Mouse (Mus musculus) cerebellum, postnatal 14 days (tissue): ENCODE measurements around the gene Cops3.

ENCODE experiments used
- DNase-seq, 2 experiments: peaks; one replicate each; pipeline ENCODE4 v3.0.0; 2021; ENCODE audit warnings: mixed read lengths in 2 of 2

The Cops3 gene

DNA sequence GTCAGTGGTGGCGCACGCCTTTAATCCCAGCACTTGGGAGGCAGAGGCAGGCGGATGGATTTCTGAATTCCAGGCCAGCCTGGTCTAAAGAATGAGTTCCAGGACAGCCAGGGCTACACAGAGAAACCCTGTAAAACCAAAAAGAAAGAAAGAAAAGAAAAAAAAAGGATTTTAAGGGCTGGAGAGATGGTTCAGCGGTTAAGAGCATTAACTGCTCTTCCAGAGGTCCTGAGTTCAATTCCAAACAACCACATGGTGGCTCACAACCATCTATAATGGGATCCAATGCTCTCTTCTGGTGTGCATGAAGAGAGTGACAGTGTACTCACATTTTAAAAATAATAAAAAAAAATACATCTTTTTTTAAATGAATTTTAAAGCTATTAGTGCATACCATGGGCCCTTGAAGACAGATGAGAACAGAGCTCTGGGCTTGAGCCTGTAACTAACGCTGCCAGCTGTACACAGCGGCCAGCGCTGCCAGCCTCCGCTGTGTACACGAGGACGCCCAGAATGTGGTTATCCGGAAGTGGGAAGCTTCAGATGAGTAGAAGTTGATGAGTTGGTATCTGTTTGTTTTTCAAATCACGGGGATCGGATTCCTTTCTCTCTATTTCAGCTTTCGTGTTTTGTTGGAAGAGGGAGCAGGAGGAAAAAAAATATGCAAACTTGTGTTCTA is 29.0 kb downstream of the Cops3 start:
- DNase-seq, result no peak

DNA sequence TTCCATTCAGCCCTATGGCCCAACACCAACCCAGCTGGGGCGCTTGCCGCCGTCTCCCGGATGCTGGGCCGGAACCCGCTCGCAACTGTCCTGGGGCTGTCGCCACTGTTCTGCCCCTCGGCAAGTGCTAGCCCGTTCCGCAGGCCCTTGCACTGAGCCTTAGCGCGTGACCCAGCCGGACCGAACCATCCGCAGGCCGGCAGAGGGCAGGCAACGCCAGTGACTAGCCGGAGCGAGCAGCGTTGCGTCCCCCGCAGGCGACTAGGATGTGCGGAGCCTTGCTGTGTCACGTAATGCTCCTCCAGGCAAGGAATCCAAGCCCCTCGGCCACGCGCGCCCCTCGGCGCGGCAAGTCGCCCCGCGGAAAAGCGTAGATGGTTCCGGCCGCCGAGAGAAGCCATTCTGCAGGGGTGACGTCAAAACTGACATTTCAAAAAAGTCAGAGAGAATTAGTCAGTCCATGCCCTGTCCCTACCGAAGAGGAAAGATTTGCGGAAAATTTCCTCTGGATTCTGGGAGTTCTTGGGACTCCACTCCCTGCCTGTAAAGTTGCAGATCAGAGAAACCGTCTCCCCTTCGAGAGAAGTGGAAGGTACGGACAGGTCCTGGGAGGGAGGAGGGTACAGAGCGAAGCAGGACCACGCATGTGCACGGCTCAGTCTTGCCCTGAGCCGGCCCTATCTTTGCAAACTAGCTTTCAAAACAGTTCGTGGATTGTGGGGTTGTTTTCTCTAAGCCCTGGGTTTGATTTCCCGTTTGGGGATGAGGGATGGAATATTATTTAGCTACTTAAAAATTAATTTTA is 29.8 kb downstream of the Cops3 start, which contains the start of gene Flcn:
Flcn (minus strand) TSS at position 347 of the 805 bp plus-strand sequence.
- DNase-seq, result peak; percentile 89 to 91

DNA sequence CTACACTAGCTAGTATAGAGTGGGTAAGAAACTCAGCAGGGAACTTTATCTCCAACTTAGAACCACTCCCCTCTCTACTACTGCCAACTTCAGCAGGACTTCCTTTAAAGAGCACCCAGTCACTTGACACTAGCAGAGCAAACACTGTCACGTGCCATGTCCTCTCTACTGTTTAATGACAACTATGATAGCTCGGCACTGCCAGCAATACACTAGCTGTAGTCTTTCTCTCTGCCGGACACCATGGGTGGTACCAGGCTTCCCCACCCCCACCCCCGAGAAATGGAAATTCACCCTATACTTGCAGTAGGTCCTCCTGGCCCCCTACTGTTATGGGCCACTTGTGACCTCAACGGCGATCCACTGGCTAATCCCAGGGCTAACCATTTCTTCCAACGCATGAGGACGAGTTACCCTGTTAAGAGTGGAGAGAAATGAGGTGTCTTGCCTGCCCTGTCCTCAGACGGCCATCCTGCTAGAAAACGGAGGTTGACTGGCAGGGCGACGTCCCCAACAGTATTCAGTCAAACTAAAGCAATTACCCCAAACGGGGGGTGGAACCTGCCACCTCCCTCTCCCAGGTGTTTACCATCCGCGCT is 30.5 kb downstream of the Cops3 start:
- DNase-seq, result no peak

DNA sequence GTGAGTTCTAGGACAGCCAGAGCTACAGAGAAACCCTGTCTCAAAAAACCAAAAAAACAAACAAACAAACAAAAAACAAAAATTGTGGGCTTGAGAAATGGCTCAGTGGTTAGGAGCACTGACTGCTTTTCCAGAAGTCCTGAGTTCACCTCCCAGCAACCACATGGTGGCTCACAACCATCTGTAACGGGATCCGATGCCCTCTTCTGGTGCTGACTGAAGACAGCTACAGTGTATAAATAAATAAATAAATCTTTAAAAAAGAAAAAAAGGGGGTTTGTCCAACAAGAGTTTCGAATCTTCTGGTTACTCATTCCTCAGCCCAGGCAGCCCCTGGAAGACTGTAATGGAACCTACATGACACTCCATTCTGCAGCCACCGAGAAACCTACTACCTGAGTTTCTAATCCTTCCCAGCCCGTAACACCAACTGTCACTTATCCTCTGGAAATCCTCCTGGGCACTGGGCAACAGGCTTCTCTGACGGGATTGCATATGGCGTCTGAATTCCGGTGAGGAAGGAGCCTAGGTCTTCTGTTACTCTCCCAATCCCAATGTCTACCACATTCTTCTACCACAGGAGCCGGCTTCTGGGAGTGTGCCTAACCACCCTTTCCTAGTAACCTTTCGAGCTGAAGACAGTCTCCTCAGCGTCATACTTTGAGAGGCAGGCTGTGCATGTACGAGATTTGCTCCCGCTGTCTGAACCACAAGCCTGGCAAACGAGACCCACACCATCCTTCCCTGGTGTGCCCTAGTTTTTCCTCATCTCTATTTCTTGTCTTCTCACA is 31.3 kb downstream of the Cops3 start:
- no peak for DNase-seq

DNA sequence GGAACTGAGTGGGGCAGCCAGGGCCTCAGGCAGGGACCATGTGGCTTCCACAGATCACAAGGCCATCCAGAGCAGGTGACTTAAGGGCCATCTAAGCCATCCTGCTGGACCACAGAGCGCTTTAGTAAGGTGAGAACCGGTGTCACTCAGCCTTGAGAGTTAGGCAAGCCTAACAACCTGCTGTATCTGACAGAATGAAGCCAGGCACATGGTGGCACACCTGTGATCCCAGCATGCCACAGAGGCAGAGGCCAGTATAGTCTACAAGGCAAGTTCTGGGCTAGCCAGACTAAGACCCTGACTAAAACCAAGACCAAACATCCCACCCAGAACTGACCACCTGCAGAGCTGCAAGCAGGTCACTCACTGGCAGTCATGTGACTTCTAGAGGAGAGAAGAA is 34.0 kb downstream of the Cops3 start:
- DNase-seq, result peak in 1 of 2 experiments; percentile 39

DNA sequence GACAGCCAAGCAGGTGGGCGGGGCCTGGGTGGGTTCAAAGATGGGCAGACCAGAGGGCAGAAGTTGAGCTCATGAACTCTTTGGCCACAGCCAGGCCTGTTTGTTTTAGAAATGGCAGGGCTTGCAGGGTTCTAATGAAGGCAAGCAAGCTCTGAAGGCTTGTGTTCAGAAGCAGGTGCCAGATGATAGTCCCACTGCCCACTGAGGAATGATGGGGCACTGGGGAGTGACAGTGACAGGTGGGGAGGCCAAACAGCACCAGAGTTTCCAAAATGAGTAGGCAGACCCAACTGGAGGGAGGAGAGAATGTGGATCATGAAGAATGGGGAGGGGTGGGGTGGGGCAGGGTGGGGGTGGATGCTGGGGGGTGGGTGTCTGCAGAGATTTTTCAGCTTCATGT is 34.4 kb downstream of the Cops3 start:
- DNase-seq, result no peak

DNA sequence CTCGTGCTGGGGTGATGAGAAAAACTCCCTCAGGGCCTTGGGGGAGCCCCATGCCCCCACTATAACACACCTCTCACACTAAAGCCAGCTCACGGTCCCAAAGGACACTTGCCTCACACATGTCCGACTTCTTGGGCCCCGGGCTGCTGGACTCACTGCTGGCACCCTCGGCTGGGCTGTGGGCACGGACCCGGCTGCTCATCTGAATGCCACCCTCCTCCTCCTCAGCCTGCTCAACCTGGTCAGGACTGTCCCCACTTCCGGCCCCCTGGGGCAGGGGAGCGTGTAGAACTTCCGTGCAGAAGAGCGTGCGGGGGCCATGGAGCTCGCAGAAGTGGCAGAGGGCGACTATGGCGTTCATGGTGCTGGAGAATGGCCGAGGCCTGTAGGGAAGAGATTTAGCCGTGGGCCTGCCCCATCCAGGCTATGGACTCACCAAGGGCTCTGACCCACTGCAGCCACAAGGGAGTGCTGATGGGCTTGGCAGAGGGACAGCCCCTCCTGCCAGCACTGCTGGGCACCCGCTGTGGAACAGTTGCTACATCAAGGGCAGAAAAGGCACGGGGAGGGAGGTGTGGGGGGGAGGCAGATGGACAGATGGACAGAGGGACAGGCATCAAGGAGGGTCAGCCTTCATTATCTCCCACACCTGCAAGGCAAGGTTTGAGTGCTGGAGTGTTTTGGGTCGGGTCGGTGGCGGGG is 35.1 kb downstream of the Cops3 start:
- peak; percentile 60 to 69 for DNase-seq

DNA sequence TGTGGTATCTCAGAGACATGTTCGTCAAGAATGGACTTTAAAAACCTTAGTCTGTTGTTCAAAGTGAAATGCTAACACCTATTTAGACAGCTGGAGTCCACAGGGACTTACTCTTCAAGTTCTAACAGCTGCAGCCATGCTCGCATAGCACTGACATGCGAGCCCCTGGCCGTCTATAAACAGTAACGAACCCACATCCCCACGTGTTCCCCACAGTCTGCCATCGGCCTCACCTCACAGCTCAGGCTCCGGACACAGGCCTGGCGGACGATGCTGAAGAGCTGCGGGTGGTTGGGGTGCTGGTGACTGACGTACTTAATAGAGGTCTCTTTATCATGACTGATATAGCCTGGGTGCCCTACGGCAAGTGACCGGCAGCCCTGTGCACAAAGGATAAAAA is 36.1 kb downstream of the Cops3 start:
- DNase-seq, result no peak

DNA sequence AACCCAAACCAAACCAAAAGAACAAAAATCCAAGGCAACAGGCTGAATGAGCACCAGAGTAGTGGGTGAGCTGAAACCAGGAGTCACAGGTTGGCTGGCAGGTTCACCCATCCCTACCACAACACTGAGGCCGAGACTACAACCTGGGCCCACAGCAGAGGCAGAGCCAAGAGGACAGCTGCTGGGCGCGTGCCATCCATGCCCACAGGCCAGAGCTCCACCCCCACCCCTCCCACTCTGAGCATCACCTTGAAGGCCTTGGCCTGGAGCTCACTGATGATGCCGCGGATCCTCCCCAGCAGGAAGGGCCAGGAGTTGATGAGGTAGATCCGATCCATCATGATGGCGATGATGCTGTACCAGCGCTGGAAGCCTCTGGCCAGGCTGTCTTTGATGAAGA is 37.8 kb downstream of the Cops3 start:
- DNase-seq, result peak in 1 of 2 experiments; percentile 31

DNA sequence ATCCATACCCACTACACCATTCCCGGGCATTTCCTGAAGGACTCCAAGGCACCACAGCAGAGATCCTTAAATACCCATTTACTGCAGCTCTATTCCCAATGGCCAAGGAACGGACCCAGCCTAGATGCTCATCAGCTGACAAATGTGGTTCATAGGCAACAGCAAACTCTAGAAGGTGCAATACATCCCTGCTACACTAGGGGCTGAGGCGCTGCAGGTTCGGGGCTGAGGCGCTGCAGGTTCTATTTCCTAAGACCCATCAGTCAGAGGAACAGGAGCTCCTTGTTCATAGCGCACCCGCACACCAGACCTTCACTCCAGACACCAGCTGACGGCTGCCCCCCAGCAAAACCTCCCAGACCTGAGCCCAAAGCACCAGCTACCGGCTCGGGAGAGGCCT is 39.2 kb downstream of the Cops3 start:
- DNase-seq, result no peak

DNA sequence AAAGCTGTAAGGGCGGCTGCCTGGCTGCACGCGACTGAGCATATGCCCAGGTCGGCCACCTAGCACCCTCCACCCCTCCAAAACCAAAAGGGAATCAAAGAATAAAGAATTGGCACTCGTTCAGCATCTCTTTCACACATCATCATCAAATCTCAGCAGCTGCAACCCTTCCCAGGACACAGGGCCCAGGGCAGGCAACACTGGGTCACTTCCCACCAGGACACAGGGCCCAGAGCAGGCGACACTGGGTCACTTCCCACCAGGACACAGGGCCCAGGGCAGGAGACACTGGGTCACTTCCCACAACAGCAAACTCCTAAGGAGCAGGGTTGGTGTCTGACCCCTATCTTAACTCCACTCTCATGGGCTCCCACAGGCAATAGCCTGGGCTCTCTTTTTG is 46.2 kb downstream of the Cops3 start:
- DNase-seq, result no peak

DNA sequence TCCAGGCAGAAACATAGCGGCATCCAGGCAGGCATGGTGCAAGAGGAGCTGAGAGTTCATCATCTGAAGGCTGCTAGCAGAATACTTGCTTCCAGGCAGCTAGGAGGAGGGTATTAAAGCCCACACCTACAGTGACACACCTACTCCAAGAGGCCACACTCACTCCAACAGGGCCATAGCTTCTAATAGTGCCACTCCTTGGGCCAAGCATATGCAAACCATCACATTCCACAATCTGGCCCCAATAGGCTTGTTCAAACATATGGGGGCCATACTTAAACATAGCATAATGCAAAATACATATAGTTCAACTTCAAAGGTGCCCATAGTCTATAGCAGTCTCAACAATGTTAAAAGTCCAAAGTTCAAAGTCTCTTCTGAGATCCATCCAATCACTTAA is 50.3 kb downstream of the Cops3 start:
- no peak for DNase-seq

DNA sequence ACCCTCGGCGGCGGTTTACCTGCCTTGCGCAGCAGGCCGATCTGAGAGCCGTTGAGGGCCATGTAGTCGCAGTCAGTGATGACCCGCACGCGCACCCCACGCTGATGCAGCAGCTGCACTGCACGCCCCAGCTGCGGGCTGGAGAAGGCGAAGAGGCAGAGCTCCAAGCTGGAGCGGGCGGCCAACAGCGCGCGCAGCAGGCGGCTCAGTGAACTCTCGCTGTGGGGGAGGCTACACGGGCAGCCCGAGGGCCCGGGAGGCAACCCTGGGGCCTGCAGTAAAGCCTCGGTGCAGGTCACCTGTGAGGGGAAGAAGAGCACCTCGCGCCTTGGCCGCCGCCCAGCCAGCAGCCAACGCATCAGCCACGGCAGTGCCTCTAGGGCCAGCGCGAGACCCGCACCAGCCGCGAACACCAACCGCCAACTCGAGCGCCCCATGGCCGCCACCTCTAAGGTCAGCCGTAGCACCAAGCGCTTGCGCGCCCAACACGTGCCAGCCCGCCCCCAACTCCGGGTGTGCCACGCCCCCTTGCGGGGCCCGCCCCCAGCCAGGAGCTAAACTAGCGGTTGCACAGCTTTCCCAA is 52.3 kb downstream of the Cops3 start, which contains the start of gene Pld6:
Pld6 (minus strand) TSS at position 447 of the 583 bp plus-strand sequence.
- peak in 1 of 2 experiments; percentile 50 for DNase-seq

DNA sequence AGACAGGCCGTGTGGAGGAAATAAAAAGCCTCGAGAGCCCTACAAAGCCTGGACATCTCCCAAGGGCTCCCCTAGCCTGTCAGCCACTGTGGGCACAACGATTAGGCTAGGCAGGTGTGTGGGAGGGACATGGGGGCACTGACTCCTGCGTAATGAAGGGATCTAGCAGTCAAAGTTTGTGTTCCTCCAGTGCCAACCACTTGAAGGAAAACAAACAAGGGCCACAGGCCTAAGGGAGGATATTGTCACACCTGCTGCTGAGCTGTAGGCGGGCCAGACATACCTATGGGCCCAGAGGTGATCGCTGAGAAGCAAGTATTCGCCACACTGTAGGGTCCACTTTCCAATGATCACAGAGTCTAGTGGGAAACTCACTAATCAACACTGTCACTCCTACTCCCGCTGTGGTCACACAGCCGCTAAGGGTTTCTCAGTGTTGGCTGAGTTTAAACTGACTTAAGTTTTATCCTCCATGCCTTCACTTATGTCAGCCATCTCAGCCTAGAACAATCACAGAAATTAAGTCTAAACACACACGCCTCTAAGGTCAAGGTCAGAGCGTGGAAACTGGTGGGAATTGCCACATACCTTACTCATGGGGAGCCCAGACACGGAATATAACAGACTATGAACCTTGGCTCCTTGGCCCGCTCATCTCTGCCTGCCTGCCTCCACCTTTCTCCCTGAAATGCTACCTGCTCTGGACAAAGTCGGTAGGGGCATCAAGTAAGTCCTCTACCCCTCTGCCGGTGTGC is 53.0 kb downstream of the Cops3 start:
- DNase-seq, result no peak

DNA sequence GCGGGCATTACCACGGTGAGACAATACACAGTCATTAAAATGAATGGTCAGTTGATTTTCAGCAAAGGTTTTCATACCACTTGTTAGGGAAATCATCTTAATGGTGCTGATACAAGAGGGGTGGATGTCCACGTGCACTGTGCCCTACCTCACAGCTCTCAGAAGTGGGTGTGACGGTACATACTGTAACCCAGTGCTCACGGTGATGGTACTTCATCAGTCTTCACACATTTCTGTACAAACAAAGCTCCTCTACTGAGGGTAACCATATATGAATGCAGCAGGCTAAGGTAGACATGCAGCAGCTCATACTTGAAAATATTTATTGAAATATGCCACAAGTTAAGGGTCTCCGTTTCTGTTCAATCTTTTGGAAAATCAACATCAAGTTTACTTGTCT is 56.0 kb downstream of the Cops3 start:
- no peak for DNase-seq

DNA sequence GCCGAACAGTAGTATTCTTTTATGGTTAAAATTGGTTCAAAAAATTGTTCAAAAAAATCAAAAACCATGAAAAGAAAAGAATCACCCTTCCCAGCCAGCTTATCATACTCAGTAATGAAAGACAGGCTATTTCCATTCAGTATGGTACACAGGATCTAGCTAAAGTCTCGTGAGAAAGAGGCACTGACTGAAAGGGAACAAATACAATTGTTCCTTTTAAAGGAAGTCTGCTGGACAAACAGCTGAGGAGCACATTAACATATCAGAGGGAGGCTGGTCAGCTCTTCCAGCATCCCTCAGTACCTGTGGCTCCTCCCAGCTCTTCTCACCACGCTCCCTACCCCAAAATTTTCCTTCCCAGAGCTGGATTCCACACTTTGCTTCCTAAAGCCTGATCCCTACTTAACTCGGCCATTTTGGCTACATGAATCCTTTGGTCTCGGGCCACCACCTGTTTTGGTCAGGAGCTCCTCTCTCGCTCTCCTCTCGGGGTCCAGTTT is 57.5 kb downstream of the Cops3 start:
- no peak for DNase-seq

DNA sequence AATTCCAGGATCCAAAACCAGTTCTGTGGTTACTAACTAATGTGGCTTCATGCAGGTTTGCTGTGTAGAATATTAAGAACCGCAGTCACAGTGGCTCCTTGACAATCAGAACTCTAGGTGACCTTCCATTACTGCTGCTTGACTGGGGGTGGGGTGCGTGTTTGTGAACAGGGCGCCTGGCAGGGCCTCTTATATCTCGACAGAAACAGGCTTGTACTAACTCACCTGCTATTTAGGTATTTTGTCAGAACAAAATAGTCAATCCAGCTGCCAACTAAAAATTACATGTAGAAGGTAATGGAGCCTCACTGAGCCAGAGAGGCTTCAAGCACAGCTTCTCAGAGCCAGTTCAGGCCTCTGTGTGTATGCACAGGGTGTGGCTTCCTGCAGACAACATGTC is 59.4 kb downstream of the Cops3 start:
- no peak for DNase-seq

DNA sequence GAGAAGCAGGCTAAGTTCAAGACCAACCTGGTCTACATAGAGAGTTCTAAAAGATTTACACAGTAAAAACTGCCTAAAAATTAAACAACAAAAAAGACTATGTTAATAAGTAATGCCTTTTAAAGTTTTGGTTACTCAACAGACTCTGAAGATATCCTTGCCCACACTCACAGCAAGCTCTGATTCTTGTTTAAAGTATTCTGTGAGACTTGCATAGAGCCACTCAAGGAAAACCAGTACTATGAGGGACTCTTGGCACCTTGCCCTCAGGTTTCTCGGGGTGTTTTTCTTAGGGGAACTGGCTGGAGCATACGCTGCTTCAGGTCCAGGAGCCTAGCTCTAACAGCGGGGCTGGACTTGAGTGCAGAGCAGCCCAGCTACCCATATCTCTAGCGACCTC is 60.2 kb downstream of the Cops3 start:
- no peak for DNase-seq

DNA sequence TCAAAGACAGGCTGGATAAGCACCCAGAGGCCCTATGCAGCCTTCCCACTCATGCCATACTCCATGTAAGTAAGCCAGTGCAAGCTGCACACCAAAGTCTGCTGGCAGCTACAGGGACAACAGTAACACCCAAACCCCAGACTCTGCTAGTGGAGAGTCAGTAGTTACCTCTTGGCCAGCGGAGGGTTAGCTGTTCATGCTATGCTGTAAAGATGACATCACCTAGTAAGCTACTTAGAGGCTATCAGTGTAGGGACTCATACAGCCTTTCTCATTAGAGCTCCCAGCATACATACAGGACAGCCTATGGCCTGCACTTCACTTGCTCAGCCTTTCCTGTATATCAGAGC is 60.8 kb downstream of the Cops3 start:
- DNase-seq, result no peak

DNA sequence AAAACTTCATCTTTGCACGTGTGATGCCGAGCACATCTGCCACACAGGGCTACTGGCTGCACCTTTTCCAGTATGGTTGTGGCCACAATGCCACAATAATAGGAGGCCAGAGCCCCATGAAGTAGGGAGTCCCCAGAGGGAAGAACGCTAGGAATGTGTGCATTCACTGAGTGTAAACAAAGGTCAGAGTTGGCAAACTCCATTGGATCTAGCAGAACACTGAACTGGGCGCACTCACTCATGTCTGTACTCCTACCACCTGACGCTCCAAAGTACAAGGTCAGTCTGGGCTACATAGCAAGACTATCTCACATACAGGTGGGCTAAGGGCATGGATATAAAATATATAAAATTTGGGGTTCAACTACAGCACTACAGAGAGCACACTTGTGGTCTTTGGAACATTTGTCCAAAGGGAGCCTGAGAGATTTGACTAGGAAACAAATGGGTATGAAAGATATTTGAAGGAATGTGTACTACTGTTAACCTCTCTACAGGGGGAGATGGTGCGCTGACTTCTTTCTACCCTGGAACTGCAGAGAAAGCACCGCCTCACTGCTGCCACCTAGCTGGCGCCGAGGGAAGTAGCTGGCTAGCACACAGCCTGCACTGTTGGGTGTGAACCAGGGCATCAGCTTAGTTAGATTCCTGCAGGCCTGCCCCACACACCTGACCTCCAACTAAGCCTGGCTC is 61.3 kb downstream of the Cops3 start:
- DNase-seq, result peak; percentile 87 to 91
